Mouse (Mus musculus) forebrain, embryonic 14.5 days (tissue): ENCODE data around the gene Urm1. TPM values are rescaled to one million over a fixed set of nuclear protein-coding genes. Genes with fewer than 3 reads are reported as not detected.

Source experiments
- ATAC-seq: fragments of 200-750 bp; cut with Nextera tagmentation; 2 replicates; pipeline ENCODE4 v1.8.0; 2017; ENCODE audit warnings: mild to moderate bottlenecking, moderate library complexity
- DNase-seq: peaks from one replicate; pipeline ENCODE4 v3.0.0-alpha.2; 2015; ENCODE audit warnings: low spot score
- H3K27ac ChIP-seq: fragments of 300-500 bp; sonication (generic); 2 replicates; pipeline ENCODE4 v1.5.1; 2014; ENCODE audit warnings: low read depth, mild to moderate bottlenecking, control low read depth, low read length, moderate library complexity
- H3K27me3 ChIP-seq: fragments of 300-500 bp; sonication (generic); replicated peaks from 2 replicates; pipeline ENCODE4 v1.6.1; 2014; ENCODE audit warnings: low read length, control low read depth, mixed read lengths; ENCODE audit not compliant: control insufficient read depth, insufficient read depth
- H3K36me3 ChIP-seq: fragments of 300-500 bp; sonication (generic); 2 replicates; pipeline ENCODE4 v1.6.1; 2014; ENCODE audit warnings: low read length, control low read depth; ENCODE audit not compliant: control insufficient read depth, insufficient read depth
- H3K4me1 ChIP-seq: fragments of 300-500 bp; sonication (generic); 2 replicates; pipeline ENCODE4 v1.6.1; 2014; ENCODE audit warnings: antibody characterized with exemption, low read length, control low read depth; ENCODE audit not compliant: control insufficient read depth, insufficient read depth
- H3K4me2 ChIP-seq: fragments of 300-500 bp; sonication (generic); 2 replicates; pipeline ENCODE4 v1.6.1; 2014; ENCODE audit warnings: mild to moderate bottlenecking, control low read depth, low read length
- H3K4me3 ChIP-seq: fragments of 300-500 bp; sonication (generic); 2 replicates; pipeline ENCODE4 v1.5.1; 2014; ENCODE audit warnings: low read depth, low read length, control low read depth
- H3K9ac ChIP-seq: fragments of 300-500 bp; sonication (generic); 2 replicates; pipeline ENCODE4 v1.6.1; 2014; ENCODE audit warnings: mild to moderate bottlenecking, low read length, control low read depth, moderate library complexity
- H3K9me3 ChIP-seq: fragments of 300-500 bp; sonication (generic); replicated peaks from 2 replicates; pipeline ENCODE4 v1.6.1; 2016; ENCODE audit warnings: low read length, control low read depth, mixed read lengths; ENCODE audit not compliant: control insufficient read depth
- WGBS: fragments of 180-500 bp; shearing (Covaris S2); extraction: QIAGEN DNeasy Blood & Tissue Kit; methylation state at CpG from one replicate; pipeline ENCODE4 v1.1.7; 2014; 5-methylcytosine and 5-hydroxymethylcytosine counted together
- polyA plus RNA-seq: library from polyadenylated mRNA; unstranded; fragments of >200 nt; fragmentation: Nextera tagmentation; extraction: Ambion mirVana; gene quantifications from 2 replicates; pipeline ENCODE4 v1.2.1, GENCODE M21; 2014

Gene Urm1
- polyA plus RNA-seq, 1 experiment from 2014 or later: 21.0 TPM

- 80% methylated on average over 2 of the region's 2 CpGs for WGBS
- H3K27ac ChIP-seq: no peak overlapping the region
- peaks cover 5% of the 10 kb centered on the region; the same call in 1 of the 2 replicates for H3K4me1 ChIP-seq
- no peak overlapping the region for H3K4me2 ChIP-seq
- H3K4me3 ChIP-seq: no peak overlapping the region
- DNase-seq: no peak
- H3K9ac ChIP-seq: no peak overlapping the region
- H3K27me3 ChIP-seq: peaks cover 44% of the 10 kb centered on the region
- ATAC-seq: no peak
- H3K36me3 ChIP-seq: peaks cover 24% of the 10 kb centered on the region
- H3K9me3 ChIP-seq: no peaks in the 10 kb centered on the region
Observed at GRCm38 (mm10) chr2:29844115-29844514, 24.2 kb downstream of the Urm1 start.

GRCm38 (mm10) chr2:29844661-29845060, 24.8 kb downstream of the Urm1 start:
- 7% methylated on average over 3 of the region's 3 CpGs for WGBS
- peak overlapping the region; percentile 34; the same call in 1 of the 2 replicates for H3K4me3 ChIP-seq
- no peak overlapping the region for H3K27ac ChIP-seq
- H3K36me3 ChIP-seq: peaks cover 24% of the 10 kb centered on the region
- no peak overlapping the region for H3K9ac ChIP-seq
- peaks cover 44% of the 10 kb centered on the region for H3K27me3 ChIP-seq
- peaks cover 2% of the 10 kb centered on the region; the same call in 1 of the 2 replicates for H3K4me1 ChIP-seq
- DNase-seq: no peak
- no peaks in the 10 kb centered on the region for H3K9me3 ChIP-seq
- ATAC-seq: no peak
- no peak overlapping the region for H3K4me2 ChIP-seq

- Histone ChIP-seq H3K4me1 (peaks cover 2% of the 10 kb centered on the region; the same call in 1 of the 2 replicates), H3K4me3 (peak overlapping the region; percentile 34), H3K4me2 (peak overlapping the region; percentile 71), H3K9ac (peak overlapping the region; percentile 67), H3K36me3 (peaks cover 24% of the 10 kb centered on the region), H3K27ac (no peak overlapping the region), H3K9me3 (no peaks in the 10 kb centered on the region), H3K27me3 (peaks cover 44% of the 10 kb centered on the region)
- DNase-seq (no peak), ATAC-seq (peak; percentile 18; the same call in 1 of the 2 replicates)
- 3% methylated on average over 25 of the region's 25 CpGs for WGBS
Observed at GRCm38 (mm10) chr2:29845636-29846035, 25.8 kb downstream of the Urm1 start.

GRCm38 (mm10) chr2:29846061-29846853, 26.4 kb downstream of the Urm1 start:
- H3K4me3 ChIP-seq: peak overlapping the region; percentile 34
- no peaks in the 10 kb centered on the region for H3K9me3 ChIP-seq
- H3K27ac ChIP-seq: no peak overlapping the region
- H3K27me3 ChIP-seq: peaks cover 44% of the 10 kb centered on the region
- DNase-seq (peak; percentile 41), ATAC-seq (peak; percentile 48)
- H3K4me1 ChIP-seq: peaks cover 2% of the 10 kb centered on the region; the same call in 1 of the 2 replicates
- H3K4me2 ChIP-seq: peak overlapping the region; percentile 71
- 2% methylated on average over 47 of the region's 47 CpGs for WGBS
- peaks cover 24% of the 10 kb centered on the region for H3K36me3 ChIP-seq
- peak overlapping the region; percentile 67 for H3K9ac ChIP-seq

- Histone ChIP-seq H3K9ac (no peak overlapping the region), H3K27me3 (peaks cover 44% of the 10 kb centered on the region)
- WGBS: 43% methylated on average over 3 of the region's 3 CpGs
Observed at GRCm38 (mm10) chr2:29846911-29847310, 27.0 kb downstream of the Urm1 start.

GRCm38 (mm10) chr2:29849041-29849440, 29.2 kb downstream of the Urm1 start:
- no peak overlapping the region for H3K27ac ChIP-seq

More at GRCm38 (mm10) chr2:29846911-29847310, 27.0 kb downstream of the Urm1 start:
- H3K4me1 ChIP-seq: peaks cover 2% of the 10 kb centered on the region; the same call in 1 of the 2 replicates
- H3K4me3 ChIP-seq: no peak overlapping the region
- no peak overlapping the region for H3K4me2 ChIP-seq
- peaks cover 21% of the 10 kb centered on the region for H3K36me3 ChIP-seq
- no peak for ATAC-seq
- no peak for DNase-seq
- H3K9me3 ChIP-seq: no peaks in the 10 kb centered on the region
- no peak overlapping the region for H3K27ac ChIP-seq

GRCm38 (mm10) chr2:29849841-29850480, 30.1 kb downstream of the Urm1 start:
- H3K4me2 ChIP-seq: no peak overlapping the region
- H3K27me3 ChIP-seq: peaks cover 28% of the 10 kb centered on the region
- no peak overlapping the region for H3K4me3 ChIP-seq
- H3K9me3 ChIP-seq: no peaks in the 10 kb centered on the region
- H3K27ac ChIP-seq: no peak overlapping the region
- WGBS: 62% methylated on average over 5 of the region's 5 CpGs
- DNase-seq (no peak), ATAC-seq (no peak)
- no peak overlapping the region for H3K9ac ChIP-seq
- H3K4me1 ChIP-seq: peaks cover 2% of the 10 kb centered on the region; the same call in 1 of the 2 replicates
- no peaks in the 10 kb centered on the region for H3K36me3 ChIP-seq

More at GRCm38 (mm10) chr2:29849041-29849440, 29.2 kb downstream of the Urm1 start:
- H3K9ac ChIP-seq: no peak overlapping the region
- no peak for ATAC-seq
- H3K27me3 ChIP-seq: peaks cover 35% of the 10 kb centered on the region
- H3K9me3 ChIP-seq: no peaks in the 10 kb centered on the region
- no peak overlapping the region for H3K4me2 ChIP-seq
- H3K36me3 ChIP-seq: peaks cover 3% of the 10 kb centered on the region; the same call in 1 of the 2 replicates
- peaks cover 2% of the 10 kb centered on the region; the same call in 1 of the 2 replicates for H3K4me1 ChIP-seq
- H3K4me3 ChIP-seq: no peak overlapping the region
- 67% methylated on average over 8 of the region's 8 CpGs for WGBS
- DNase-seq: no peak

GRCm38 (mm10) chr2:29852957-29853485, 33.1 kb downstream of the Urm1 start:
- no peak overlapping the region for H3K27ac ChIP-seq
- H3K27me3 ChIP-seq: peaks cover 6% of the 10 kb centered on the region
- no peak overlapping the region for H3K9ac ChIP-seq
- WGBS: 29% methylated on average over 4 of the region's 4 CpGs
- DNase-seq: no peak
- no peak overlapping the region for H3K4me2 ChIP-seq
- no peaks in the 10 kb centered on the region for H3K9me3 ChIP-seq
- no peak for ATAC-seq
- H3K4me1 ChIP-seq: 0 out of 2 replicates have a peak, but pooled peaks cover 4% of the 10 kb centered on the region
- no peaks in the 10 kb centered on the region for H3K36me3 ChIP-seq
- no peak overlapping the region for H3K4me3 ChIP-seq
